Mouse (Mus musculus): ENCODE measurements around the gene Macrod2.

DNA sequence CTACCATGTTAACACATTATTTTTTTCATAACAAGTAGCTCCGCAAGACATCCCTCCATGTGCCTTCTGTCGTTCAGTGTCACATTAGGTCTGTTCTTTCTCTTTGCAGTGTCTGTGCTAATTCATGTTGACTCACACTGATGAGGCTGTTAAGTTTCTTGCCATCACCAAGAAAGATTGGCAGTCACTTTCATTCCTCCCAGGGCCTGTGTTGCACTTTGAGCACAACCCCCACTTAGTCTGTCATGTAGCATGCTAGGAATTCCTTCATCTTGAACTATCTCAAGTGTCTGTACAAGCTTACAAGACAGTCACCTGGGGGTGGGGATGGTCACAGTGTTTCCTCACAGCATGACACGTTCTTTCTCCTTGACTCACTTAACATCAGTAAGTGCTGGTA is 696.2 kb downstream of the Macrod2 start:
- TF ChIP-seq CTCF (IDR thresholded peaks at IDR 0.05; ENCODE audit: low read depth) (no peak), EP300 (IDR thresholded peaks at IDR 0.05; ENCODE audit: low read depth) (no peak)
